Mouse (Mus musculus) colon, adult 2 months (tissue): ENCODE measurements around the gene Ndufv1. TPM values are rescaled to one million over a fixed set of nuclear protein-coding genes. Genes with fewer than 3 reads are reported as not detected.

Experiments
- polyA plus RNA-seq: library from polyadenylated mRNA; depleted of rRNA; stranded (reverse); fragments of >200 nt; gene quantifications from 2 replicates; pipeline ENCODE4 v1.2.3, GENCODE M21; 2012; rRNA removed

The Ndufv1 gene
- polyA plus RNA-seq, result 185 and 192 TPM in 2 replicates

DNA sequence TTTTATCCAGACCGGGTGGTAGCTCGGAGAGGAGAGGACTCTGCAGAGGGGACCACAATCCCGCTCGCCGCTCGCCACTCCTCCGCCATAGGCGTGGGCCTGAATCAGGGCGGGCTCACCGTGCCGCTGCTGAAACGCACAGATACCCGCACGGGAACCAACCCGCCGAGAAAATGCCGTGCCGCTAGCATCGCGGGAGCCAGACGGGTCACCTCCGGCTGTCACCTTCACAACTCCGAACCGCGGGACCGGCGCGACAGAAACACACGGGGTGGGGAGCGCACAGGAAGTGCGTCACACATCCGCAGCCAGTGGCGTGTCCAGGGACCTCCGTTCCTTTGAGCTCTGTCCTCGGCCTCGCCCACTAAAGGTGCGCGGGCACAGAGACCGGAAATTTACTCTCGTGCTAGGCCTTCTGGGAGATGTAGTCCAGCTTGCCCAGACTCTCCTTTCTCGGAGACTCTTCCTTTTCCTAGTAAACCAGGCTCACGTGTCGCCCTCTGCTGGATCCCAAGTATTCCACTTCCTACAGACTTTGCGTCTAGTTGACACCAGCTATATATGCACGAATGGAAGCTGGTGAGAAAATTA is at the start of gene Ndufv1:
Gene Ndufv1, minus strand, starts transcription at position 375 of the 591 bp plus-strand sequence.

GRCm38 (mm10) chr19:4059069-4059740 is 46.6 kb upstream of the Ndufv1 start, which contains the start of gene Gstp3:
Gstp3 (minus strand) TSS chr19:4059569.

GRCm38 (mm10) chr19:4045966-4046865 is 33.6 kb upstream of the Ndufv1 start, which contains the start of gene Gstp2:
Gstp2 (minus strand) TSS chr19:4046023.

GRCm38 (mm10) chr19:4037788-4038232 is 25.2 kb upstream of the Ndufv1 start, which contains the start of gene Gstp1:
Gstp1 (minus strand) TSS chr19:4037985.

GRCm38 (mm10) chr19:4003112-4003511 is 9.5 kb downstream of the Ndufv1 start, which contains the start of gene Doc2g:
Doc2g (plus strand) TSS chr19:4003313.

DNA sequence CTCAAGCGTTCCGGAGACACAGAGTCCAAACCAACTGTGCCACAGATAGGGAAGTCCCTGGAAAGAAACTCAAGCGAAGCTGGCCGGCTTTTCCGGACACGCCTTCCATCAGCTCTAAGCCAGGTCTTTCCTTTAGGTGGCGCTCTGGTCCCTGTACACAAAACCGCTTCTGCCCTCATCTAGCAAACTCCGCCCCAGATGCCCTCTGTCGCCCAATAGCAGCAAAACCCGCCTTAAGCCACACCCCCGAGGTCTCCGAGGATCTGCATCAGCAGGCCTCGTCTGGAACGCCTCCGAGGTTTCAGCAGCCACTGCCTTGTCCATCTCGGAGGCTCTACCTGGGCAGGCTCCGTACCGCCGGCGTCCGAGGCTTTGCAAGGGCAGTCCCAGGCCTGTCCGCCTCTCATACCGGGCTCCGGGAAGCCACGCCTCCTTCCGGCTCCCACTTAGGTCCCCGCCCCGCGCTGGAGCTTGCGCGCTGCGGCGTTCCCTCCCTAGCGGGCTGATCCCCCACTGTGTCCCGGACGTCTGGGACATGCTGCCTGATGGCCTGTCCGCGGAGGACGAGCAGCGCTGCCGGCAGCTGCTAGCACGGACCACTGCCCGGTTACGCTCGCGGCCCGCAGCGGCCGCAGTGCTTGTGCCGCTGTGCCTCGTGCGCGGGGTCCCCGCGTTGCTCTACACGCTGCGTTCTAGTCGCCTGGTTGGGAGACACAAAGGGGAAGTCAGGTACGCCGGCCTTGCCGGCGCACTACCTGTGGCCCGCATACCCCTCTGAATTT is 12.3 kb downstream of the Ndufv1 start, which contains the start of the genes Nudt8 and Gm49405:
Gene Nudt8, plus strand, starts transcription at position 462 of the 782 bp plus-strand sequence.
Gene Gm49405, plus strand, starts transcription at position 508 of the 782 bp plus-strand sequence.

DNA sequence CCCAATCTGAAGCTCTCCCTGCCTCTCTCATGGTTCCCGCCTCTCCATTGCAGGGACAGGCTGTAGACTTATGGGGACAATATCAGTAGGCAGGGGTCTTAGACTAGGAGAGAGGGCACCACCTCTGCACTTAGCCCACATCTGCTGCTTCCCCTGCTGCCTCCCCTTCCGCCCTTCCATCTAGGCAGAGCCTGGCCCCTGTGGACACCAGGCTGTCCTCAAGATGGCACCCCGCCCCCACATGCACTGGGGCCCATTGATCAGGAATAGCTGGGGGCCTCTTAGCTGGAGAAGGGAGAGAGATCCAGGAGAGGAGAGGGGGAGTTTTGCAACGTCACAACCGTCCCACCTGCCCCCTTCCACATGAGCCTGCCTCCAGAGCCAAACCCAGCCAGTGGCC is 20.2 kb downstream of the Ndufv1 start, which contains the start of gene Tbx10:
Gene Tbx10, plus strand, starts transcription at position 337 of the 400 bp plus-strand sequence.

GRCm38 (mm10) chr19:3986334-3986733 is 26.3 kb downstream of the Ndufv1 start, which contains the start of gene Acy3:
Acy3 (plus strand) TSS chr19:3986570.

GRCm38 (mm10) chr19:3972229-3972628 is 40.4 kb downstream of the Ndufv1 start, which contains the start of gene Aldh3b2:
Aldh3b2 (plus strand) TSS chr19:3972328.

GRCm38 (mm10) chr19:3958470-3958869 is 54.1 kb downstream of the Ndufv1 start, which contains the start of gene Aldh3b3:
Aldh3b3 (plus strand) TSS chr19:3958645.

Other genes starting within 250 kb of the Ndufv1 start
- 12.8 and 13.2 TPM in 2 replicates for gene Kmt5b, start 245.4 kb downstream of the Ndufv1 start, polyA plus RNA-seq
- 35.3 and 37.1 TPM in 2 replicates for gene Chka, start 161.0 kb downstream of the Ndufv1 start, polyA plus RNA-seq
- gene Tcirg1, start 105.7 kb downstream of the Ndufv1 start, polyA plus RNA-seq, result 146 and 188 TPM in 2 replicates
- 279 and 336 TPM in 2 replicates for gene Ndufs8, start 100.0 kb downstream of the Ndufv1 start, polyA plus RNA-seq
- gene Aldh3b1, start 83.0 kb downstream of the Ndufv1 start, polyA plus RNA-seq, result 14.9 and 17.0 TPM in 2 replicates
- gene Unc93b1, start 77.6 kb downstream of the Ndufv1 start, polyA plus RNA-seq, result 160 and 202 TPM in 2 replicates
- gene Aldh3b3, start 54.2 kb downstream of the Ndufv1 start, polyA plus RNA-seq, result 0.15 and 0.35 TPM in 2 replicates
- gene Aldh3b2, start 40.5 kb downstream of the Ndufv1 start, polyA plus RNA-seq, result 14.5 and 14.7 TPM in 2 replicates
- gene Acy3, start 26.2 kb downstream of the Ndufv1 start, polyA plus RNA-seq, result 55.2 and 55.9 TPM in 2 replicates
- not detected in 2 replicates for gene Tbx10, start 20.1 kb downstream of the Ndufv1 start, polyA plus RNA-seq
- gene Nudt8, start 12.2 kb downstream of the Ndufv1 start, polyA plus RNA-seq, result 18.7 and 25.7 TPM in 2 replicates
- gene Gm49405, start 12.2 kb downstream of the Ndufv1 start, polyA plus RNA-seq, result 2.1 and 2.5 TPM in 2 replicates
- gene Doc2g, start 9.5 kb downstream of the Ndufv1 start, polyA plus RNA-seq, result 10.8 and 11.5 TPM in 2 replicates
- 871 and 970 TPM in 2 replicates for gene Gstp1, start 25.2 kb upstream of the Ndufv1 start, polyA plus RNA-seq
- 192 and 247 TPM in 2 replicates for gene Gstp2, start 33.2 kb upstream of the Ndufv1 start, polyA plus RNA-seq
- gene Gstp3, start 46.8 kb upstream of the Ndufv1 start, polyA plus RNA-seq, result 8.4 and 8.5 TPM in 2 replicates
- 2.5 TPM in 1 of 2 replicates, not detected in the other for gene Cabp2, start 68.8 kb upstream of the Ndufv1 start, polyA plus RNA-seq
- 321 and 393 TPM in 2 replicates for gene Cdk2ap2, start 84.4 kb upstream of the Ndufv1 start, polyA plus RNA-seq
- 133 and 136 TPM in 2 replicates for gene Pitpnm1, start 87.2 kb upstream of the Ndufv1 start, polyA plus RNA-seq
- 65.0 and 68.8 TPM in 2 replicates for gene Aip, start 113.1 kb upstream of the Ndufv1 start, polyA plus RNA-seq
- gene Gpr152, start 127.0 kb upstream of the Ndufv1 start, polyA plus RNA-seq, result 0.02 and 0.05 TPM in 2 replicates
- 0.15 and 0.28 TPM in 2 replicates for gene Cabp4, start 131.2 kb upstream of the Ndufv1 start, polyA plus RNA-seq
- gene Coro1b, start 135.8 kb upstream of the Ndufv1 start, polyA plus RNA-seq, result 657 and 730 TPM in 2 replicates
- gene Ptprcap, start 140.8 kb upstream of the Ndufv1 start, polyA plus RNA-seq, result 74.8 and 129 TPM in 2 replicates
- 38.0 and 53.9 TPM in 2 replicates for gene Rps6kb2, start 150.5 kb upstream of the Ndufv1 start, polyA plus RNA-seq
- 5.3 and 9.0 TPM in 2 replicates for gene Carns1, start 162.7 kb upstream of the Ndufv1 start, polyA plus RNA-seq
- gene Tbc1d10c, start 178.5 kb upstream of the Ndufv1 start, polyA plus RNA-seq, result 9.9 and 10.0 TPM in 2 replicates
- 488 and 523 TPM in 2 replicates for gene Ppp1ca, start 179.3 kb upstream of the Ndufv1 start, polyA plus RNA-seq
- gene Rad9a, start 188.9 kb upstream of the Ndufv1 start, polyA plus RNA-seq, result 15.7 and 22.4 TPM in 2 replicates
- 8.3 and 14.8 TPM in 2 replicates for gene Clcf1, start 201.4 kb upstream of the Ndufv1 start, polyA plus RNA-seq
- not detected in 2 replicates for gene AC109138.7, start 201.6 kb upstream of the Ndufv1 start, polyA plus RNA-seq
- gene Pold4, start 219.1 kb upstream of the Ndufv1 start, polyA plus RNA-seq, result 86.7 and 104 TPM in 2 replicates